Mouse (Mus musculus): ENCODE measurements around the gene Ece2.

The Ece2 gene

GRCm38 (mm10) chr16:20629731-20630634 lies at the start of gene Ece2:
Gene Ece2 (plus strand): TSS chr16:20629828.
- no peak for TF ChIP-seq GATA4 (IDR thresholded peaks at IDR 0.05; ENCODE audit: insufficient replicate concordance, low read length)

- TF ChIP-seq GATA4 (IDR thresholded peaks at IDR 0.05; ENCODE audit: insufficient replicate concordance, low read length) = no peak
Measured at GRCm38 (mm10) chr16:20589366-20589938, 40.2 kb upstream of the Ece2 start, which contains the start of gene Vwa5b2. Gene Vwa5b2 (plus strand): TSS chr16:20589471.

GRCm38 (mm10) chr16:20589939-20590679 lies 39.5 kb upstream of the Ece2 start:
- TF ChIP-seq GATA4 (IDR thresholded peaks at IDR 0.05; ENCODE audit: insufficient replicate concordance, low read length) = no peak

GRCm38 (mm10) chr16:20590680-20591038 lies 39.0 kb upstream of the Ece2 start:
- TF ChIP-seq GATA4 (IDR thresholded peaks at IDR 0.05; ENCODE audit: insufficient replicate concordance, low read length) = no peak

GRCm38 (mm10) chr16:20591076-20591705 lies 38.4 kb upstream of the Ece2 start:
- no peak for TF ChIP-seq GATA4 (IDR thresholded peaks at IDR 0.05; ENCODE audit: insufficient replicate concordance, low read length)

- no peak for TF ChIP-seq GATA4 (IDR thresholded peaks at IDR 0.05; ENCODE audit: insufficient replicate concordance, low read length)
Measured at GRCm38 (mm10) chr16:20595060-20595673, 34.5 kb upstream of the Ece2 start.

- no peak for TF ChIP-seq GATA4 (IDR thresholded peaks at IDR 0.05; ENCODE audit: insufficient replicate concordance, low read length)
Measured at GRCm38 (mm10) chr16:20595737-20596136, 33.9 kb upstream of the Ece2 start.

GRCm38 (mm10) chr16:20596687-20597441 lies 32.8 kb upstream of the Ece2 start:
- TF ChIP-seq GATA4 (IDR thresholded peaks at IDR 0.05; ENCODE audit: insufficient replicate concordance, low read length) = no peak

GRCm38 (mm10) chr16:20600511-20600910 lies 29.1 kb upstream of the Ece2 start:
- TF ChIP-seq GATA4 (IDR thresholded peaks at IDR 0.05; ENCODE audit: insufficient replicate concordance, low read length) = no peak

GRCm38 (mm10) chr16:20604705-20605104 lies 24.9 kb upstream of the Ece2 start:
- no peak for TF ChIP-seq GATA4 (IDR thresholded peaks at IDR 0.05; ENCODE audit: insufficient replicate concordance, low read length)

GRCm38 (mm10) chr16:20610501-20611356 lies 18.9 kb upstream of the Ece2 start:
- no peak; the same call in 1 of the 2 replicates for TF ChIP-seq GATA4 (IDR thresholded peaks at IDR 0.05; ENCODE audit: insufficient replicate concordance, low read length)

GRCm38 (mm10) chr16:20611357-20612227 lies 18.0 kb upstream of the Ece2 start, which contains the start of the genes Eef1akmt4, Gm49333 and Alg3:
Gene Eef1akmt4 (plus strand): TSS chr16:20611593.
Gene Gm49333 (plus strand): TSS chr16:20611610.
Gene Alg3 (minus strand): TSS chr16:20611735.
- TF ChIP-seq GATA4 (IDR thresholded peaks at IDR 0.05; ENCODE audit: insufficient replicate concordance, low read length) = no peak
